Mouse (Mus musculus) large intestine, adult 2 months (tissue): ENCODE data around the gene Lgals2. TPM values are rescaled to one million over a fixed set of nuclear protein-coding genes. Genes with fewer than 3 reads are reported as not detected.
A peak's percentile ranks its signal among the peaks of the same experiment; 100 is the strongest.
"Not testable (repeated sequence)": the region's sequence is repeated elsewhere in the genome, so short reads cannot be mapped to it uniquely, and the experiment has no call there.

Experiments
- DNase-seq: peaks from one replicate; pipeline ENCODE4 v3.0.0-alpha.2; 2012; ENCODE audit warnings: low read depth, low spot score
- WGBS: fragments of 180-500 bp; shearing (Covaris S2); methylation state at CpG from one replicate; pipeline ENCODE4 v1.1.7; 2018; 5-methylcytosine and 5-hydroxymethylcytosine counted together
- polyA plus RNA-seq: library from polyadenylated mRNA; depleted of rRNA; stranded (reverse); fragments of >200 nt; gene quantifications from 2 replicates; pipeline ENCODE4 v1.2.3, GENCODE M21; 2012

The Lgals2 gene
- polyA plus RNA-seq, 1 experiment, result 4,393 TPM

GRCm38 (mm10) chr15:78876258-78876696 is 20.9 kb upstream of the Lgals2 start:
- DNase-seq, result no peak
- 2% methylated on average over 17 of the region's 17 CpGs for whole genome bisulfite sequencing

GRCm38 (mm10) chr15:78875537-78875936 is 20.2 kb upstream of the Lgals2 start:
- 70% methylated on average over 5 of the region's 5 CpGs for WGBS
- DNase-seq, result no peak

DNA sequence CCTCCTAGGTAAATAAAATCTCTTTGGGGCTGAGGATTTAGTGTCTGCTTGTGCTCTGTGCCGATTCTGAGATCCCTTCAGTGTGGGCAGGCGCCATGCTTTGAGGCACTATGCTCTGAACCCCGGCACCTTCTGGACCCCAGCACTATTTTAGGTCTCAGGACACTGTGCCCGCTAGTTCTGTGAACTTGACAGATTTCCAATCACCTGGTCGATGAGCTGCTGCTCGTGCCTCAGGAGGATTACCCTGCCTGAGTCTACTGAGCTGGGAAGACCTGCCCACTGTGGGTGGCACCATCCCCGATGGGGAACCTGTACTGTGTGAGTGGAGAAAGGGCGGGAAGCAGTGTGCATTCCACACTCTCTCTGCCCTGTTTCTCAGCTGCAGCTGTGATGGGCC is 19.7 kb upstream of the Lgals2 start:
- no peak for DNase-seq
- WGBS, result 68% methylated on average over 8 of the region's 8 CpGs

- DNase-seq, result no peak
- 74% methylated on average over 13 of the region's 13 CpGs for WGBS
Measured at GRCm38 (mm10) chr15:78873803-78874435, 18.6 kb upstream of the Lgals2 start.

DNA sequence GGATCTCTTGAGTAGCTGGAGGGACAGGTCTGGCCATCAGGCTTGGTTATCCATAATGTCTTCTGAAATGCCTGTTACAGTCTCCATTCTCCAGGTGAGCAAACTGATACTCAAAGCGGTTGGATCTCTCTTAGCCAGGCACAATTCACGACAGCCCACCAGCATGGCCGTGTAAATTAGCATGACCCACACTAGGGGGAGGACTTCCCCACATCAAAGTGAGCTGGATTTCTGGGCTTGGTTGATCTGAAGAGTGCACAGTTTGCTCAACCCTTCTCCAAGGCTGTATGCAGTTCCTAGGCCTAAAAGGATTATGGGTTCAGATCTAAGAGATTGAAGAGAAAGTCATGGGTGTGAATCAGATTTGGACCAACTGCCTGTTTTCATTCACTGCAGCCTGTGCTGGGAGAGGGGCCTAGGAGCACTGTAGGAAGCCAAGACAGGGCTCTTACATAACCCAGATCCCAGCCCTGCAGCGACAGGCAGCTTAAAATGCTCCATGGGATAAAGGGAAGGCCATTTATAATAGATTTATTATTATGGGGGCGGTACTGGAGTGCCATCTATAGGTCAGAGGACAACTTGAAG is 16.8 kb upstream of the Lgals2 start:
- WGBS, result 53% methylated on average over 5 of the region's 5 CpGs
- no peak for DNase-seq

DNA sequence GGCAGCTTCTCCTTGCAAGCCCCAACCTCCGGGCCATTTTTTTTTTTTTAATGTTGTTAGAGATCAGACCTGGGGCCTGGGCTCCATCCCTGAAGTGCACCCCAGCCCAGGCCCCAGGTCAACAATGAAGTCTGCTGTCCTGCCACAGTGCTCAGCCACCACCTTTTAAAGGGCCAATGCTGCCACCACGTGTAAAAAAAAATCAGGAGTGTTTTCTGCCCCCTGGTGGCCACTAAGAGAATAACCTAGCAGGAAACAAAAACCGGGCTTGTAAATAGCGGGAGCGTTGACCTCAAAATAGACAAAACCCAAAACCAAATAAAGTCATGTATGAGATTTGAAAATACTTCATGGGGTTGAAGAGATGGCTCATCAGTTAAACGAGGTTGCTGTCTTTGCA is 14.4 kb upstream of the Lgals2 start:
- DNase-seq, result no peak
- 11% methylated on average over 6 of the region's 6 CpGs for WGBS

- DNase-seq, result no peak
- WGBS, result 11% methylated on average over 7 of the region's 7 CpGs
Measured at GRCm38 (mm10) chr15:78868826-78869233, 13.5 kb upstream of the Lgals2 start.

- 7% methylated on average over 9 of the region's 9 CpGs for WGBS
- no peak for DNase-seq
Measured at GRCm38 (mm10) chr15:78868398-78868797, 13.1 kb upstream of the Lgals2 start.

DNA sequence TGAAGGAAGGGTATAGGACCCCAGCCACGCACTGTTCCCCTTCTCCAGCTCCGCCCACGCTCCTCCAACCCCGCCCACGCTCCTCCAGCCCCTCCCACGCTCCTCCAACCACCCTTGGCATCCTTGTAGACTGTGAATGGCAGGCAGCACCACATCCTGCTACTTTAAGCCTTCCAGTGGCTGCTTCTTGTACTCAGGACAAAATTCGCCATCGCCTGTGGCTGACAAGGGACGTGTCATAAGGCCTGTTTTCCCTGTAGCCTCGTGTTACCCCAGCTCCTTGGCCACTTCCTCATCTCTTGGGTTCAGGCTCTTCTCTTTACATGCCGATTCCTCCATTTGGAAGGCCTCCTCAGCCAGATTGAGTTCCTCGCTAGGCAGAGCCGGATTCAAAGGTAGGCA is 8.5 kb upstream of the Lgals2 start:
- WGBS, result 35% methylated on average over 13 of the region's 13 CpGs

GRCm38 (mm10) chr15:78863154-78863553 is 7.8 kb upstream of the Lgals2 start:
- 44% methylated on average over 2 of the region's 2 CpGs for WGBS
- no peak for DNase-seq

More for the DNA sequence above, 8.5 kb upstream of the Lgals2 start:
- no peak for DNase-seq

GRCm38 (mm10) chr15:78862280-78862679 is 7.0 kb upstream of the Lgals2 start:
- DNase-seq, result no peak
- 83% methylated on average over 5 of the region's 5 CpGs for WGBS

- 22% methylated on average over 6 of the region's 6 CpGs for WGBS
- DNase-seq, result no peak
Measured at GRCm38 (mm10) chr15:78859714-78860113, 4.4 kb upstream of the Lgals2 start.

DNA sequence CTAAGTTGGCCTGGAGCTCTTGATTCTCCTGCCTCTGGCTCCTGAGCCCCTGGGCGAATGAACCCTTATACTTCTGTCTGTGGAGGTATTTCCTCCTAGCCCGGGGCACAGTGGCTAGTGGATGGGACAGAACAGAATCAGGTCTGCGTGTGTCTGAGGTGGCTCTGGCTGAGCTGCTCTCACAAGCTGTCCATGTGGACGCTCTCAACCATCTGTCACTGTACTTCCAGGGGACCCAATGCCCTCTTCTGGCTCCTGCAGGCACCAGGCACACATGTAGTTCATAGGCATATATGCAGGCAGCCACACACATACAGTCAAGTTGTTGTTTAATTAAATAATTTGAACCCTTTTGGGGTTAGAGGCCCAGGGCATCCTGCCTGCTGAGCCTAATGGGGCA is 4.0 kb upstream of the Lgals2 start:
- WGBS, result 41% methylated on average over 4 of the region's 4 CpGs
- no peak for DNase-seq

GRCm38 (mm10) chr15:78857009-78857408 is 1.7 kb upstream of the Lgals2 start:
- WGBS, result 27% methylated on average over 7 of the region's 7 CpGs
- no peak for DNase-seq

DNA sequence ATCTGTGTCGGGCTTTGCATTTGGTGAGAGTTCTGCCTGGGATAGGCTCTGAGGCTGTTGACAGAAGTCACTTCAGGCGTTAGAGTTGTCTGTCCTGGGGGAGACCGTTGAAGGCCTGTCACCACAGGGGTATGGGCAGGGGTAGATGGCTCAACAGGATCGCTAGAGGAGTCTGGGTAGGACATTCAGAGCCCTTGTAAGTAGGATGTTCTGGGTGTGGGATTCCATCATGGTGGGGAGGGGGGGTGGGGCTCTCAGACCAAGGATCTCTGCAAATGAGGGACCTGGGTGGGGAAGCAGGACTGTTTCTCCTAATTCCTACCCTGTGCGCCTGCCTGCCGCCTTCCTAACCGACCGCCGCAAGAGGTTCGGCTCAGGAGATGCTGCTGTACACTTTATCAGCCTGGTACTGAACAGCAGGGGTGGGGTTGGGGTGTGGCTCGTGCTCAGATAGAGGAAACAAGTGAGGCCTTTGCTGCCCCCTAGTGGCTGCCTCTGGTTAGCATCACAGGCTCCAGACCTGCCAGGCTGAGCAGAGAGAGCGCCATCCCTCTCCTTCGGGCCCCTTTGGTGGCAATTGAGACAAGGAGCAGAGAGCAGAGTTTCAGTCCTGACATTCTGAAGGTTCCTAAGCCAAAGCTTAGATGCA is 3.7 kb downstream of the Lgals2 start:
- 7% methylated on average over 13 of the region's 13 CpGs for WGBS
- DNase-seq, result peak; percentile 94

DNA sequence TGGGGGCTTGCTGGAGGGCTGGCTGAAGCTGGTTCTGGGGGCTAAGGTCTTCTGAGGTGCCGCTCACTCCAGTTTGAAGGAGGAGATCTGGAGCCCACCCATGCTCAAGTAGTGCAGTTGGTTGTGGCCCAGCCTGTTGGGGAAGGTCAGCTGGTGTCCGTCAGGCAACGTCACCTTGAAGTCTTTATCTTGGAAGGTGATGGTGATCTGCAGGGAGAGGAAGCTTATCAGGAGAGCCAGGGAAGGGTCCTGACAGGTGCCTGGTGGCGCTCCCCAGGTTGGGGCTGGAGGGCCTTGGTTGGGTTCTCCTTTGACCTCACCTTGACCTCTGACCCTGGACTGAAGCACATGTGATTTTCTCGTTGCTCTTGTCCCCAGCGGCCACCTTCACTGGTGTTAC is 4.4 kb downstream of the Lgals2 start:
- 41% methylated on average over 6 of the region's 6 CpGs for WGBS
- no peak for DNase-seq

DNA sequence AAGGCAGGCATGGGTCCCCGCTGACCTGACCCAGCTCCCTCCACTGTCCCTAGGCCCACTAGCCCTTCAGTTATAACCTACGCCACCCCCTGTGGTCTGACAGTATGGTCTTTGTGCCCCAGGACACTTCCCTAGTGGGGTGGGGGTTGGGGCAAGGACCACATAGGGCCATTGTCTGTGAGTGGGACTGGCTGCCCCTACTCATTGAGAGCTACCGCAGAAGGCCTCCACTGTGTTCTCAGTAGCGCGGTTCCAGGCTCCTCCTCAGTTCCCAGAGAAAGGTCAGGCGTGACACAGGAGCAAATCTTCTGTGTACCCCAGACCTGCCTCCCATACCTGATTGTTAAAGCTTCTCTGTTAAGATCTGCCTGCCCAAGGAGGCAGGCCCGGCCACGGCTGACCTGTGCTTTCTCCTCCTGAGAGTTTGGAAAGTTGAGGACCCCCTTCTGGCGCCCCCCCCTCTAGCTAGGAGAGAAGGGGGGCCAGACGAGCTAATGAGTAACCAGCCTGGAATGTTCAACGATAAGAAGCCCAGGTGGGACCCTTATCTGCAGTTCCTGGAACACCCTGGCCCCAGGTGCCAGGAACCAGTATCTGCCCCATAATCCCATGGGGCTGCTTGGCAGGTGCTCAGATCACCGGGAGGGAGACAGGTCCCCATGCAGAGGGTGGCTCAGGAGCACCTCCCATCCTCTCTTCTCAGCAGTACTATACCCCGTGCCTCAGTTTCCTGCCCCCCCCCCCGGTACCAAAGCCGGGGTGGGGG is 5.1 kb downstream of the Lgals2 start:
- 36% methylated on average over 15 of the region's 15 CpGs for WGBS
- no peak for DNase-seq

- no peak for DNase-seq
- WGBS, result 74% methylated on average over 12 of the region's 12 CpGs
Measured at GRCm38 (mm10) chr15:78849485-78849884, 5.8 kb downstream of the Lgals2 start.

- WGBS, result 13% methylated on average over 5 of the region's 5 CpGs
Measured at GRCm38 (mm10) chr15:78848467-78848866, 6.9 kb downstream of the Lgals2 start.

DNA sequence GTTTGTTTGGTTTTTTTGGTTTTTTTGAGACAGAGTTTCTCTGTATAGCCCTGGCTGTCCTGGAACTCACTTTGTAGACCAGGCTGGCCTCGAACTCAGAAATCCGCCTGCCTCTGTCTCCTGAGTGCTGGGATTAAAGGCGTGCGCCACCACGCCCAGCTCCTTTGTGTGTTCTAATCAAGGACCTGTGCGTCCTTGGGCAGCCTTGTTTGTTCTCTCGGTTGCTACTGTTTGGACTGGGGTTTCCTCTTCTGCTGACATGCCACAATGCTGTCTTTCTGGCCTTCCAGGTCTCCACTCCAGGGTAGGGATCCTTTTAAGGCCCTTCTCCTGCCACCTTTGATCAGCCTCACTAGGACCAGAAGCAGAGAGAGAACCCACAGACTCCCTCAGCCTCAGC is 8.5 kb downstream of the Lgals2 start:
- 36% methylated on average over 7 of the region's 7 CpGs for WGBS

More at GRCm38 (mm10) chr15:78848467-78848866, 6.9 kb downstream of the Lgals2 start:
- DNase-seq, result peak; percentile 78

More for the DNA sequence above, 8.5 kb downstream of the Lgals2 start:
- DNase-seq, result not testable (repeated sequence)
